Mouse (Mus musculus) embryonic fibroblast, embryonic 13.5 days (primary cell): ENCODE measurements around the gene Kcnd1.

Experiments used
- CTCF ChIP-seq: IDR thresholded peaks from 2 replicates; pipeline ENCODE4 v1.5.1; 2011; ENCODE audit warnings: mild to moderate bottlenecking, control low read depth, low read length, moderate library complexity, borderline replicate concordance; ENCODE audit not compliant: insufficient read depth
- POLR2A ChIP-seq: IDR thresholded peaks from 2 replicates; pipeline ENCODE4 v1.6.1; 2011; ENCODE audit warnings: low read depth, mild to moderate bottlenecking, control low read depth, low read length, moderate library complexity

- TF ChIP-seq POLR2A = no peak
- peak; percentile 38; the same call in 1 of the 2 replicates for TF ChIP-seq CTCF
These were observed 32.5 kb downstream of the Kcnd1 start for GRCm38 (mm10) chrX:7854578-7854977.
